9 mouse cellular contexts compared by ENCODE assay signal in the genomic region with DNA sequence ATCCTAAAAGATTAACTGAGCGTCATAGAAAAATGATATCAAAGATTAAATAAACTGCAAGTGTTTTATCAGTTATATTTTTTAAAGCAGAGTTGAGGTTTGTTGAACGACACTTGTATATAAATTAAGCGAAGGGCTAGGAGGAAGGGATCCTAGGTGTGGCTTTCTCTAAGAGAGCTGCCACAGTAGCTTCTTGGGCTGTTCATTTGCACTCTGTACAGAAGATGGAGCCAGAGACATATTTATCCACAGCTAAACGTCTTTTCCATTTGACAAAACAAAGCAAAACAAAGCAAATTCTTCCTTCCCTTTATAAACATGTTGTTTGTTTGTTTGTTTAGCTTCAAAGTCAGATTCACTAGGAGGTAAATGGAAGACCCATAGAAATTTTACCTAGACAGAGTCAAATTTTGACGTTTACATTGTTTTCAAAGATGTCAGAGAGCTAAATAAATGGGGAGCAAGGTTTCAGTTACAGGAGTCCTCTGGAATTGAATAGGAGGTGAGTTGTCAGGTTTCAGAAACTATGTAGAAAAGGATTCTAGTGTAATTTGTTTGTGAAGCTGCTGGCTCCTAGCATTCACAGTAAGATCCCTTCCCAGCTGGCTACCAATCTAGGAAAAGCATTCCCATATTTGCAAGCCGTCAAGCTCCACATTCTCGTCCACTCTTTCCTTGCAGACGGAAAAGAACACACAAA. TPM values are rescaled to one million over a fixed set of nuclear protein-coding genes. Genes with fewer than 3 reads are reported as not detected.
DNase-seq lines count a peak whose midpoint lies in the region; ATAC-seq and TF ChIP-seq lines count a peak whose summit lies in the region.
"Had no signal": no experiment of that assay in that cellular context is flagged by ENCODE, and none has a peak within 500 bp of the region (broad histone marks: within the 10 kb centered on the region; RNA-seq: fewer than 3 reads in every experiment).

No protein-coding gene starts in this region.

- H3K27me3 ChIP-seq in hindbrain, embryonic 10.5 days (ENCODE audit: insufficient read depth, poor library complexity, severe bottlenecking), result no peaks in the 10 kb centered on the region
- H3K27me3 ChIP-seq in midbrain, embryonic 14.5 days (ENCODE audit: control insufficient read depth, insufficient read depth, low read length), result peaks cover 14% of the 10 kb centered on the region

- 0 out of 2 replicates have a peak overlapping the region, but pooled peaks have one; percentile 22 for H3K27ac ChIP-seq in left cerebral cortex, adult 2 months
- no peak overlapping the region for H3K27ac ChIP-seq in cortical plate, adult 2 months (ENCODE audit: insufficient read depth, low read length)
- H3K27ac ChIP-seq in hindbrain, embryonic 10.5 days, result peak overlapping the region; percentile 23; the same call in 1 of the 2 replicates
- no peak overlapping the region for H3K27ac ChIP-seq in midbrain, embryonic 14.5 days (replicated peaks; ENCODE audit: low read depth, low read length)
- H3K27ac ChIP-seq: liver, embryonic 15.5 days had no signal

- TF ChIP-seq CTCF in left cerebral cortex, adult 2 months (IDR thresholded peaks at IDR 0.05), result peak; percentile 82
- peak; percentile 61 for TF ChIP-seq CTCF in cortical plate, adult 2 months (IDR thresholded peaks at IDR 0.05; ENCODE audit: extremely low read depth, insufficient read depth, low read length)

- peak overlapping the region; percentile 27; the same call in 1 of the 2 replicates for H3K9ac ChIP-seq in midbrain, embryonic 14.5 days (replicated peaks; ENCODE audit: low read length)
- H3K9ac ChIP-seq: liver, embryonic 15.5 days had no signal

- no peaks in the 10 kb centered on the region for H3K9me3 ChIP-seq in hindbrain, embryonic 10.5 days
- no peaks in the 10 kb centered on the region for H3K9me3 ChIP-seq in midbrain, embryonic 14.5 days (ENCODE audit: control insufficient read depth, low read length)
- H3K9me3 ChIP-seq: liver, embryonic 15.5 days had no signal

- H3K4me3 ChIP-seq in left cerebral cortex, adult 2 months, result no peak overlapping the region
- no peak overlapping the region for H3K4me3 ChIP-seq in cortical plate, adult 2 months (ENCODE audit: insufficient read depth, low read length)
- no peak overlapping the region for H3K4me3 ChIP-seq in hindbrain, embryonic 10.5 days
- H3K4me3 ChIP-seq in midbrain, embryonic 14.5 days (replicated peaks; ENCODE audit: low read depth, low read length), result no peak overlapping the region
- H3K4me3 ChIP-seq: liver, embryonic 15.5 days had no signal

- DNase-seq in left cerebral cortex, adult 2 months (ENCODE audit: extremely low spot score in 1 of 2, low spot score in 2 of 2), result no peak
- DNase-seq in left cerebral cortex, postnatal 4 days, result no peak
- no peak for DNase-seq in hindbrain, embryonic 10.5 days (ENCODE audit: low spot score)
- DNase-seq in midbrain, embryonic 14.5 days, result peak; percentile 87
- DNase-seq in testis, postnatal 10 days (ENCODE audit: low spot score), result no peak
- no peak for DNase-seq in right cerebral cortex, postnatal 10 days (ENCODE audit: low spot score in 2 of 2)

- TF ChIP-seq POLR2A in cortical plate, adult 2 months (IDR thresholded peaks at IDR 0.05; ENCODE audit: extremely low read depth, insufficient read depth, low read length), result no peak

- no peaks in the 10 kb centered on the region for H3K4me1 ChIP-seq in cortical plate, adult 2 months (ENCODE audit: control insufficient read depth, insufficient read depth, low read length)
- H3K4me1 ChIP-seq in hindbrain, embryonic 10.5 days (replicated peaks), result peaks cover 27% of the 10 kb centered on the region
- peaks cover 6% of the 10 kb centered on the region; the same call in 1 of the 2 replicates for H3K4me1 ChIP-seq in midbrain, embryonic 14.5 days (ENCODE audit: control insufficient read depth, insufficient read depth, low read length)

- H3K4me2 ChIP-seq in midbrain, embryonic 14.5 days (ENCODE audit: low read length), result peak overlapping the region; percentile 39
- H3K4me2 ChIP-seq: liver, embryonic 15.5 days had no signal

- ATAC-seq in midbrain, embryonic 14.5 days (ENCODE audit: low FRiP score, low TSS enrichment), result no peak
- no peak for ATAC-seq in activated CD4-positive, CD25-positive, alpha-beta regulatory T cell, adult 4 months

- H3K36me3 ChIP-seq in hindbrain, embryonic 10.5 days, result no peaks in the 10 kb centered on the region
- H3K36me3 ChIP-seq in midbrain, embryonic 14.5 days (ENCODE audit: control insufficient read depth, insufficient read depth, low read length), result no peaks in the 10 kb centered on the region
- H3K36me3 ChIP-seq: liver, embryonic 15.5 days had no signal

- WGBS in hindbrain, embryonic 10.5 days, result 29% methylated on average over 8 of the region's 8 CpGs
- 33% methylated on average over 8 of the region's 8 CpGs for WGBS in midbrain, embryonic 14.5 days

- intact Hi-C loops in left cerebral cortex, adult 2 months (cut with DNase I), result loop anchor here (1.0 to 2.0 kb wide), 4 partner anchors 628 to 1076 kb away; no protein-coding TSS in a partner anchor
- intact Hi-C loops in left cerebral cortex, postnatal 4 days (cut with DNase I), result loop anchor here (5.0 to 10.0 kb wide), 4 partner anchors 629 to 1072 kb away; no protein-coding TSS in a partner anchor

RNA-seq across cellular contexts. Expression of a gene that starts 4.0 kb away (rescaled TPM):
- 100 to 1,000 TPM; 179 to 193 TPM for total RNA-seq in left cerebral cortex, adult 2 months (2021)
- 100 to 1,000 TPM; 108 to 111 TPM for total RNA-seq in left cerebral cortex, postnatal 4 days (2021)
- polyA plus RNA-seq in cortical plate, adult 2 months (2012; rRNA removed), result 80.5 and 83.2 TPM in 2 replicates
- 103 and 147 TPM in 2 replicates for polyA plus RNA-seq in hindbrain, embryonic 10.5 days (2016; fragmentation: Nextera tagmentation; extraction: Ambion mirVana)
- 14.1 and 90.0 TPM in 2 replicates for polyA plus RNA-seq in midbrain, embryonic 14.5 days (2014; fragmentation: Nextera tagmentation; extraction: Ambion mirVana)
- under 1 TPM in 1 of 2 experiments, not detected in 1; 0.21 TPM for polyA plus RNA-seq in activated CD4-positive, CD25-positive, alpha-beta regulatory T cell, adult 4 months (2017; shearing (Covaris generic))

Comparison
In these comparisons a context has a peak if more than half of its experiments do, and no peak if none do; other contexts are left out.
1. H3K27ac ChIP-seq: peak in left cerebral cortex, adult 2 months (single experiment) and hindbrain, embryonic 10.5 days (single experiment); none in cortical plate, adult 2 months (single experiment) and midbrain, embryonic 14.5 days (single experiment).
2. RNA of a gene that starts 4.0 kb away (polyA plus RNA-seq): 103 to 147 TPM in hindbrain, embryonic 10.5 days, 14.1 to 90.0 TPM in midbrain, embryonic 14.5 days and 80.5 to 83.2 TPM in cortical plate, adult 2 months; 0.21 TPM in activated CD4-positive, CD25-positive, alpha-beta regulatory T cell, adult 4 months; every median in the first group is over 10 times any median in the second.